ENCODE assay signal across 7 mouse cellular contexts in the genomic region with DNA sequence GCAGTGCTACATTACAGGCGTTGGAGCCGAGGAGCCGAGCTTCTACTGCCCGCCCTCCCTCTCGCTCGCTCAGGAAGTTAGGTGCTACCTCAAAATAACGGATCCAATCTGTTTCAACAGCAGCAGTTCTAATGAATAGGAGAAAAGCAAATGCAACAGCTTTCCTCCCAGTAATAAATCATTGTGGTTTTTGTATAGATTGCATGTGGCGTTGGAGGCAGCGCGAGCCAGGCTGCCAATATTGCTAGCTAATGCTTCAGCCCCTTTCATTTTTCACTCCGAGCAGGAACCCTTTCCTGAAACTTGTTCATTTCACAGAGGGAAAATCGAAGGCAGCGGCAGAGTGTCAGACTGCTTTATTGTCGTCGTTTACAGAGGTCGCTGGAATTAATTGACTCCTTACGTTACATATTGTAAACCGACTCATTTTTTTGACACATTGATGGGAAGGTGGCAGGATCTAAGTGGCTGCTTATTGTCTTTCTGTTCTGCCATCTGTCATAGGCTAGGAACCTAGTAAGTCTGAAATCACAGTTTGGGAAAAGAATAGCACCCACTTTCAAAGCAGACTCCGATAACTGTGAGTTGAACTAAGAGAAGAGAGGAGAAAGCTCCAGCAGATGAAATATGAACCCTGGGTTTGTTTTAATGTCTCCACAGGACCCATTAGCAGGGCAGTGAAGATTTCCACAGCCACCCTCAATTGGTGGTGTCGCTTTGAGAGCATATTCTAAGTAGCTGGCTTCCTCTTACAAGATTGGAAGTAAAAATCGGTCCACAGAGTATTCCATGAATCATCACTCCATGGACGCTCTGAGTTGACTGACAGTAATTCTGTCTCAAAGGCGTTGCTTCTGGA. TPM values are rescaled to one million over a fixed set of nuclear protein-coding genes. Genes with fewer than 3 reads are reported as not detected.
DNase-seq lines count a peak whose midpoint lies in the region; ATAC-seq lines count a peak whose summit lies in the region.

No protein-coding gene starts in this region.

- H3K27me3 ChIP-seq in limb, embryonic 12.5 days: no peaks in the 10 kb centered on the region; the same call in 1 of the 2 replicates

- no peaks in the 10 kb centered on the region for H3K36me3 ChIP-seq in limb, embryonic 12.5 days

- H3K9ac ChIP-seq in limb, embryonic 12.5 days (replicated peaks): peak overlapping the region; percentile 31; the same call in 1 of the 2 replicates

- WGBS in limb, embryonic 12.5 days: 13% methylated on average over 23 of the region's 23 CpGs

- H3K9me3 ChIP-seq in limb, embryonic 12.5 days: no peaks in the 10 kb centered on the region

- ATAC-seq in hematopoietic stem cell, adult 5-6 weeks (replicated peaks in 1 of 2; ENCODE audit: insufficient read depth in 1 of 2, low FRiP score in 2 of 2, low TSS enrichment in 1 of 2, low read depth in 1 of 2, poor library complexity in 2 of 2, severe bottlenecking in 2 of 2): peak; percentile 39 to 41
- no peak for ATAC-seq in limb, embryonic 12.5 days (ENCODE audit: insufficient number of reproducible peaks, insufficient read depth, low FRiP score, low TSS enrichment, low read depth)

- H3K27ac ChIP-seq in limb, embryonic 12.5 days: 0 out of 2 replicates have a peak overlapping the region, but pooled peaks have one; percentile 29

- H3K4me1 ChIP-seq in limb, embryonic 12.5 days (replicated peaks): peaks cover 30% of the 10 kb centered on the region

- peak overlapping the region; percentile 63 for H3K4me2 ChIP-seq in limb, embryonic 12.5 days

- peak; percentile 46 for DNase-seq in right cerebral cortex, adult 18-20 months
- no peak for DNase-seq in right cerebral cortex, postnatal 14 days
- peak; percentile 31 to 50 for DNase-seq in cerebellum, postnatal 36 days
- peak; percentile 49 for DNase-seq in retina, embryonic 14.5 days (ENCODE audit: low spot score)
- DNase-seq in gastrocnemius, postnatal 10 days: no peak

- peak overlapping the region; percentile 41 for H3K4me3 ChIP-seq in limb, embryonic 12.5 days (replicated peaks)

RNA-seq across cellular contexts. Expression of a gene that starts 2.4 kb away (rescaled TPM):
- 2.8 and 3.4 TPM in 2 replicates for total RNA-seq in hematopoietic stem cell, adult 5-6 weeks (2017)
- polyA plus RNA-seq in limb, embryonic 12.5 days (2016; fragmentation: Nextera tagmentation; extraction: Ambion mirVana): 8.9 and 11.2 TPM in 2 replicates
- 1 to 10 TPM; 1.0 to 1.3 TPM for total RNA-seq in gastrocnemius, postnatal 10 days (2021)

Comparison
In these comparisons a context has a peak if more than half of its experiments do, and no peak if none do; other contexts are left out.
1. DNase-seq: peak in right cerebral cortex, adult 18-20 months (single experiment), cerebellum, postnatal 36 days (2 of 2) and retina, embryonic 14.5 days (single experiment); none in right cerebral cortex, postnatal 14 days (single experiment) and gastrocnemius, postnatal 10 days (single experiment).